Comparison of ENCODE assay signal across 8 mouse cellular contexts in the genomic region with DNA sequence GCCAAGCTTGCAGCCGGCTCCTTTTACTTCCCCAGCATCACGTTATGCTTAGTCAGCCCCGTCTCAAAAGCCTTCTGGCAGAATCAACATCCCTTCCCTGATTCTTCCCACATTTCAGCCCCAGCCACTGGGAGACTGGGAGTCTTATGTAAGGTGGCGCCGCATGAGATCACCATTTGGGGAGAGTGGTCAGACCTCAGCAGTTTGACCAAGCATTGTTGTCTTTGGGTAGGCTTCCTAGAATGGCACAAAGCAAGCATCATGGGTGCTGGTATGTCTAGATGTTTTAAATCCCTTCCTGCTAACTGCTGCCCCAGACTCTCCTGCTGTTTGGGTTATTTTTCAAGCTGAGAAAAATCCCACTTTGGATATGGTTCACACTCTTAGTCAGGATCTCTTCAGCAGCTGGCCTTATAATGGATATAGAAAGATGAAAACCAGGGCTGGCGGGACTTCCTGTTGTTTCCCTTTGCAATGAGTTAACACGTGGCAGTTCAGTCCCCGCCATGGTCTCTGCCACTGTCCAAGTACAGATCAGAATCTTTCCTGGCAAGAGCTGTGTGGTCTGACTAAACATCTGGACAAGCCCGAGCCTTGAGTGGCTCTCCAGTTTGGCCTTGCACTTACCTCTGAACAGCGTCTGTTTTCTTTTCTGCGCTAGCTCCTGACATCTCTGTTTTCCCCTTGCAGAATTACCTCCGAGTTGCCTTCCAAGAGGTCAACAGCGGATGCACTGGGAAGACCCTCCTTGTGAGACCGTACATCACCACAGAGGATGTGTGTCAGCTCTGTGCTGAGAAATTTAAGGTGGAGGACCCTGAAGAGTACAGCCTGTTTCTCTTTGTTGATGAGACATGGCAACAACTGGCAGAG. TPM values are rescaled to one million over a fixed set of nuclear protein-coding genes. Genes with fewer than 3 reads are reported as not detected.
DNase-seq lines count a peak whose midpoint lies in the region; ATAC-seq lines count a peak whose summit lies in the region.

No protein-coding gene starts in this region.

- peaks cover 15% of the 10 kb centered on the region; the same call in 1 of the 2 replicates for H3K4me1 ChIP-seq in liver, embryonic 13.5 days (replicated peaks)

- peak overlapping the region; percentile 39; the same call in 1 of the 2 replicates for H3K27ac ChIP-seq in liver, embryonic 13.5 days

- WGBS in liver, embryonic 13.5 days (ENCODE audit: insufficient replicate concordance) = 54% methylated on average over 14 of the region's 14 CpGs

- peak; percentile 59 for DNase-seq in adrenal gland, adult 2 months
- no peak for DNase-seq in adrenal gland, adult 18-20 months (ENCODE audit: low spot score in 2 of 2)
- DNase-seq in right cerebral cortex, adult 2 months (ENCODE audit: low spot score in 2 of 2) = peak; percentile 54 to 58
- DNase-seq in right cerebral cortex, postnatal 36 days (ENCODE audit: low spot score in 2 of 2) = no peak
- DNase-seq in heart, postnatal 4 days = peak; percentile 45
- DNase-seq in liver, embryonic 13.5 days = no peak
- no peak for DNase-seq in natural killer cell, adult 2 months (ENCODE audit: low spot score in 2 of 2)

- H3K9me3 ChIP-seq in liver, embryonic 13.5 days (replicated peaks) = no peaks in the 10 kb centered on the region; the same call in 1 of the 2 replicates

- no peaks in the 10 kb centered on the region for H3K36me3 ChIP-seq in liver, embryonic 13.5 days

- no peaks in the 10 kb centered on the region for H3K27me3 ChIP-seq in liver, embryonic 13.5 days

- no peak overlapping the region for H3K4me2 ChIP-seq in liver, embryonic 13.5 days

- no peak overlapping the region for H3K4me3 ChIP-seq in liver, embryonic 13.5 days (replicated peaks)

- no peak for ATAC-seq in liver, embryonic 13.5 days (ENCODE audit: low read depth)
- ATAC-seq in granulocyte monocyte progenitor cell, adult 5-6 weeks (replicated peaks; ENCODE audit: poor library complexity, severe bottlenecking) = no peak

- H3K9ac ChIP-seq in liver, embryonic 13.5 days = no peak overlapping the region

RNA-seq across cellular contexts. Expression of a gene that starts 16.8 kb away (rescaled TPM):
- total RNA-seq in adrenal gland, adult 2 months (2021) = 10 to 100 TPM; 47.3 to 64.1 TPM
- polyA plus RNA-seq in adrenal gland, adult 2 months (2012; rRNA removed) = 9.0 and 14.0 TPM in 2 replicates
- total RNA-seq in adrenal gland, adult 18-20 months (2021) = 10 to 100 TPM; 50.6 to 59.5 TPM
- 100 to 1,000 TPM; 120 to 123 TPM for total RNA-seq in heart, postnatal 4 days (2021)
- 76.7 and 82.1 TPM in 2 replicates for polyA plus RNA-seq in liver, embryonic 13.5 days (2015; fragmentation: Nextera tagmentation; extraction: Ambion mirVana)
- 79.6 and 85.0 TPM in 2 replicates for total RNA-seq in granulocyte monocyte progenitor cell, adult 5-6 weeks (2014; fragmentation: Nextera tagmentation)
- 82.3 and 102 TPM in 2 replicates for total RNA-seq in granulocyte monocyte progenitor cell, adult 5-6 weeks (2017)

RNA-seq across cellular contexts. Expression of a gene that starts 49.4 kb away (rescaled TPM):
- total RNA-seq in adrenal gland, adult 2 months (2021) = 10 to 100 TPM; 47.1 to 57.1 TPM
- polyA plus RNA-seq in adrenal gland, adult 2 months (2012; rRNA removed) = 36.1 and 37.0 TPM in 2 replicates
- total RNA-seq in adrenal gland, adult 18-20 months (2021) = 10 to 100 TPM; 27.2 to 30.4 TPM
- total RNA-seq in heart, postnatal 4 days (2021) = under 1 TPM; 0.41 to 0.79 TPM
- 0.10 and 0.17 TPM in 2 replicates for polyA plus RNA-seq in liver, embryonic 13.5 days (2015; fragmentation: Nextera tagmentation; extraction: Ambion mirVana)
- not detected in 2 replicates for total RNA-seq in granulocyte monocyte progenitor cell, adult 5-6 weeks (2014; fragmentation: Nextera tagmentation)
- not detected in 2 replicates for total RNA-seq in granulocyte monocyte progenitor cell, adult 5-6 weeks (2017)

RNA-seq across cellular contexts. Expression of a gene that starts 49.7 kb away (rescaled TPM):
- 10 to 100 TPM; 28.2 to 28.9 TPM for total RNA-seq in adrenal gland, adult 2 months (2021)
- 6.6 and 7.5 TPM in 2 replicates for polyA plus RNA-seq in adrenal gland, adult 2 months (2012; rRNA removed)
- total RNA-seq in adrenal gland, adult 18-20 months (2021) = 10 to 100 TPM; 22.4 to 22.6 TPM
- total RNA-seq in heart, postnatal 4 days (2021) = 10 to 100 TPM; 17.5 to 18.7 TPM
- 21.4 and 25.4 TPM in 2 replicates for polyA plus RNA-seq in liver, embryonic 13.5 days (2015; fragmentation: Nextera tagmentation; extraction: Ambion mirVana)
- 24.8 and 27.2 TPM in 2 replicates for total RNA-seq in granulocyte monocyte progenitor cell, adult 5-6 weeks (2014; fragmentation: Nextera tagmentation)
- total RNA-seq in granulocyte monocyte progenitor cell, adult 5-6 weeks (2017) = 62.3 and 69.9 TPM in 2 replicates

Comparison
In these comparisons a context has a peak if more than half of its experiments do, and no peak if none do; other contexts are left out.
1. DNase-seq: peak in adrenal gland, adult 2 months (single experiment), right cerebral cortex, adult 2 months (2 of 2) and heart, postnatal 4 days (single experiment); none in adrenal gland, adult 18-20 months (0 of 2), right cerebral cortex, postnatal 36 days (0 of 2), liver, embryonic 13.5 days (single experiment) and natural killer cell, adult 2 months (0 of 2).
2. RNA of a gene that starts 49.4 kb away (total RNA-seq): 47.1 to 57.1 TPM in adrenal gland, adult 2 months and 27.2 to 30.4 TPM in adrenal gland, adult 18-20 months; 0.41 to 0.79 TPM in heart, postnatal 4 days and not detected in granulocyte monocyte progenitor cell, adult 5-6 weeks; every median in the first group is over 10 times any median in the second.